Mouse (Mus musculus) cortical plate, adult 2 months (tissue): ENCODE measurements around the gene Dhrs2. TPM values are rescaled to one million over a fixed set of nuclear protein-coding genes. Genes with fewer than 3 reads are reported as not detected.

ENCODE experiments used
- H3K27ac ChIP-seq: fragments of 200-500 bp; 2 replicates; pipeline ENCODE4 v1.5.1; 2012; ENCODE audit warnings: low read length, control low read depth, inconsistent platforms; ENCODE audit not compliant: insufficient read depth
- H3K4me1 ChIP-seq: fragments of 200-500 bp; 2 replicates; pipeline ENCODE4 v1.6.1; 2011; ENCODE audit warnings: low read length; ENCODE audit not compliant: control insufficient read depth, insufficient read depth
- H3K4me3 ChIP-seq: fragments of 200-500 bp; 2 replicates; pipeline ENCODE4 v1.5.1; 2011; ENCODE audit warnings: mild to moderate bottlenecking, low read length, control low read depth; ENCODE audit not compliant: insufficient read depth
- CTCF ChIP-seq: fragments of 200-500 bp; IDR thresholded peaks from 2 replicates; pipeline ENCODE4 v1.5.1; 2011; ENCODE audit warnings: mild to moderate bottlenecking, control low read depth, low read length; ENCODE audit not compliant: insufficient read depth; ENCODE audit errors: extremely low read depth
- POLR2A ChIP-seq: fragments of 200-500 bp; IDR thresholded peaks from 2 replicates; pipeline ENCODE4 v1.6.1; 2011; ENCODE audit warnings: mild to moderate bottlenecking, low read length, control low read depth; ENCODE audit not compliant: insufficient read depth; ENCODE audit errors: extremely low read depth
- polyA plus RNA-seq: library from polyadenylated mRNA; depleted of rRNA; stranded (reverse); fragments of >200 nt; gene quantifications from 2 replicates; pipeline ENCODE4 v1.2.3, GENCODE M21; 2012

The Dhrs2 gene
- polyA plus RNA-seq, 1 experiment, result 0.13 TPM

DNA sequence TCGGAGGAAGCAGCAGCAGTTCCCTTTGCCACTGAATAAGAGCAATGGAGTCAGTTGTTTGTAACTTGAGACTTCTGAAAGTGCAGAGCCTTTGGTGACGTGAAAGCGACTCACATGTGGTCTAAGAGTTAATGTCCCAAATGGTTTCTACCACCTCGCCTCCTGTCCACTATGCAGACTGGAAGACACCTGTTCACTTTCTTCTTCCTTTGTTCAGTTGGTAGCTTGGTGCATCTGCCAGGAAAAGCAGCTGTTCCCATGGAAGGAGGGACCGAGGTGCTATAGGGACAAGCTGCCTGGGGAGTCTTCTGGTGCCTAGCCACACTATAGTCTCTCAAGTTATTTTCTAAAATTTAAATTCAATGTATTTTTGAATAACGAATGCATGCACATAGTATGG, 27.0 kb upstream of the Dhrs2 start:
- Histone ChIP-seq H3K27ac (no peak overlapping the region), H3K4me3 (no peak overlapping the region), H3K4me1 (peaks cover 4% of the 10 kb centered on the region; the same call in 1 of the 2 replicates)
- no peak for TF ChIP-seq POLR2A
- no peak for TF ChIP-seq CTCF

GRCm38 (mm10) chr14:55197121-55197520, 24.7 kb upstream of the Dhrs2 start:
- TF ChIP-seq POLR2A (no peak), CTCF (no peak)
- Histone ChIP-seq H3K4me1 (no peaks in the 10 kb centered on the region), H3K4me3 (no peak overlapping the region), H3K27ac (no peak overlapping the region)

- Histone ChIP-seq H3K4me3 (no peak overlapping the region), H3K4me1 (no peaks in the 10 kb centered on the region), H3K27ac (no peak overlapping the region)
- TF ChIP-seq CTCF, result no peak
- no peak for TF ChIP-seq POLR2A
These were observed 23.6 kb upstream of the Dhrs2 start for GRCm38 (mm10) chr14:55198187-55198586.

DNA sequence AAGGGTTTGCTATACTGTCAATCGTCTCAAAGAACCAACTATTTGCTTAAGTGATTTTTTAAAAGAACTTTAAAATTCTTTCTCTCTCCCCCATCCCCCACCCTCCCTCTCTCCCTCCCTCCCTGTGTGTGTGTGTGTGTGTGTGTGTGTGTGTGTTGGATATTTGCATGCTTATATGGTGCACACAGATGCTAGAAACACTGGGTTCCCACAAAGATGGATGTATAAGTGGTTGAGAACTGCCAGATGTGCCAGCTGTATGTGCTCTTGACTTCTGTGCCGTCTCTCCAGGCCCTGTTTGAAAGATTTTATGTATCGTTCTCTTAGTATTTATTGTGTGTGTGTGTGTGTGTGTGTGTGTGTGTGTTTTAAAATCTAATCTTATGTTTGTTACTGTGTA, 17.3 kb upstream of the Dhrs2 start:
- Histone ChIP-seq H3K4me1 (peaks cover 4% of the 10 kb centered on the region; the same call in 1 of the 2 replicates), H3K4me3 (no peak overlapping the region), H3K27ac (no peak overlapping the region)
- TF ChIP-seq POLR2A (no peak), CTCF (no peak)

- TF ChIP-seq CTCF, result no peak
- TF ChIP-seq POLR2A, result no peak
- H3K27ac ChIP-seq, result no peak overlapping the region
- H3K4me1 ChIP-seq, result peaks cover 4% of the 10 kb centered on the region; the same call in 1 of the 2 replicates
- no peak overlapping the region for H3K4me3 ChIP-seq
These were observed 16.6 kb upstream of the Dhrs2 start for GRCm38 (mm10) chr14:55205045-55205750.

DNA sequence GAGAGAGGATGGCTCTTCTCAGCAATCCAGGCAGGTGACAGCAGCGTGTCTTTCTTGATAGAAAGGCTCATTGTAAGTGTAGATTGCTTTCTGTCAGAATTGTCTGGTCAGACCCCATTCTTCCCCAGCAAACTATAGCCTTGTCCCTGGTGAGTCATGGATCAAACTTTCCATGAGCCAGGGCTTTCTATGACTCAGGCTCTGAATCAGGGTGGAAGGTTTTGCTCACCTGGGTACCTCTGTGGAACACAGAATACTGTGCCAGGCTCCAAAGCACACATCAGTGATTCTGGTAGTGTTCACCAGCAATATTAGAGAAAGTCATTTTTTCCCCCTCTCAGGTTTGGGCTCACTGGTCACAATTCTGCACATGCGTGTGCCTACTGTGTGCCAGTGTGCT, 13.5 kb upstream of the Dhrs2 start:
- Histone ChIP-seq H3K27ac (no peak overlapping the region), H3K4me1 (peaks cover 4% of the 10 kb centered on the region; the same call in 1 of the 2 replicates), H3K4me3 (no peak overlapping the region)
- TF ChIP-seq POLR2A (no peak), CTCF (no peak)

DNA sequence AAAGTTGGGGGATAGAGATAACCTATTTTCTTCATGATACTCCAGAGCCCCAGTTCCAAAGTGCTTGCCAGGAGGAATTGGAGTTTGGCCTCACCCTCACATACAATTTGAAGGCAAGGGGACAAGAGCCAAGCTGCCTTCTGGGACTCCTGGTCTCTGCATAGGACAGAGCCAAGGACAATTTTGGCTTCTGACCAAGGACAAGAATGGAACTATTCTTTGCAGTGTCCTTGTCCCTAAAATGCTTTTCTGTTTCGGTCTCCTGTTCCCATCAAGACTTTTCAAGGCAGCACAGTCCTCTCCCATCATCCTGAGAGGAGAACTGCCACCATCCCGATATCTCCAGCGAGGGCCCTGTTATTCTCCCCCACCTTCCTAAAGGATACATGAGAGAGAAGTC, 8.2 kb upstream of the Dhrs2 start:
- no peak for TF ChIP-seq POLR2A
- no peak for TF ChIP-seq CTCF

DNA sequence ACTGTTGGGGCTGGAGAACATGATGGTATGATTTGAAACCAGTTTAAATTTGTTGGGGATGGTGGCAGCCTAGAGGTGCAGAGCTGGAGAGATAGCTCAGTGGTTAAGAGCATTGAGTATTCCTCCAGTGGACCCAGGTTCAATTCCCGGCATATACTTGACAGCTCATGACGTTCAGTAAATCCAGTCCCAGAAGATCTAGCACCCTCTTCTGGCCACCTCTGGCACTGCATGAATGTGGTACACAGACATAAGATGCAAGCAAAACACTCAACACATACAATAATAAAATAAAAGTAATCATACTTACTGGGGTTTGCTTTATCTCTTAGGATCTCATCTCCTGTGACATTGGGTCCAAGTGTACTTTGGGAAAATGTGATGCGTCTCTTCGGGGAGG, 7.3 kb upstream of the Dhrs2 start:
- Histone ChIP-seq H3K4me3 (no peak overlapping the region), H3K27ac (no peak overlapping the region), H3K4me1 (no peaks in the 10 kb centered on the region)
- TF ChIP-seq CTCF (peak; percentile 45; the same call in 1 of the 2 replicates), POLR2A (no peak)

More for the DNA sequence above, 8.2 kb upstream of the Dhrs2 start:
- H3K27ac ChIP-seq, result no peak overlapping the region
- H3K4me3 ChIP-seq, result no peak overlapping the region
- no peaks in the 10 kb centered on the region for H3K4me1 ChIP-seq

GRCm38 (mm10) chr14:55223172-55223571, 1.4 kb downstream of the Dhrs2 start:
- TF ChIP-seq CTCF, result 0 out of 2 replicates have a peak, but pooled peaks have one; percentile 3
- TF ChIP-seq POLR2A, result no peak
- H3K4me1 ChIP-seq, result no peaks in the 10 kb centered on the region
- H3K4me3 ChIP-seq, result no peak overlapping the region
- no peak overlapping the region for H3K27ac ChIP-seq

- TF ChIP-seq CTCF (no peak), POLR2A (no peak)
- no peak overlapping the region for H3K27ac ChIP-seq
- no peaks in the 10 kb centered on the region for H3K4me1 ChIP-seq
- H3K4me3 ChIP-seq, result no peak overlapping the region
These were observed 12.8 kb downstream of the Dhrs2 start for GRCm38 (mm10) chr14:55234639-55235038.

- Histone ChIP-seq H3K27ac (no peak overlapping the region), H3K4me3 (no peak overlapping the region), H3K4me1 (no peaks in the 10 kb centered on the region)
- TF ChIP-seq POLR2A, result no peak
These were observed 14.9 kb downstream of the Dhrs2 start for GRCm38 (mm10) chr14:55236685-55237084.
